Mouse (Mus musculus) heart, postnatal 0 days (tissue): ENCODE data around the gene Tbc1d16. TPM values are rescaled to one million over a fixed set of nuclear protein-coding genes. Genes with fewer than 3 reads are reported as not detected.

Source experiments
- ATAC-seq: fragments of 200-750 bp; cut with Nextera tagmentation; 2 replicates; pipeline ENCODE4 v1.8.0; 2017; ENCODE audit warnings: low read depth, moderate number of reproducible peaks, moderate library complexity; ENCODE audit not compliant: insufficient read depth
- DNase-seq: peaks from one replicate; pipeline ENCODE4 v3.0.0-alpha.2; 2016; ENCODE audit warnings: low spot score
- H3K27ac ChIP-seq: fragments of 300-500 bp; sonication (generic); 2 replicates; pipeline ENCODE4 v1.5.1; 2014; ENCODE audit warnings: low read depth, mild to moderate bottlenecking
- H3K27me3 ChIP-seq: fragments of 300-500 bp; sonication (generic); 2 replicates; pipeline ENCODE4 v1.6.1; 2014; ENCODE audit warnings: low read length, mixed read lengths; ENCODE audit not compliant: control insufficient read depth, insufficient read depth
- H3K36me3 ChIP-seq: fragments of 300-500 bp; sonication (generic); replicated peaks from 2 replicates; pipeline ENCODE4 v1.6.1; 2014; ENCODE audit warnings: low read length, mixed read lengths; ENCODE audit not compliant: control insufficient read depth, insufficient read depth
- H3K4me1 ChIP-seq: fragments of 300-500 bp; sonication (generic); 2 replicates; pipeline ENCODE4 v1.6.1; 2014; ENCODE audit warnings: antibody characterized with exemption; ENCODE audit not compliant: control insufficient read depth, insufficient read depth
- H3K4me2 ChIP-seq: fragments of 300-500 bp; sonication (generic); 2 replicates; pipeline ENCODE4 v1.6.1; 2014; ENCODE audit warnings: low read depth, mild to moderate bottlenecking, low read length, moderate library complexity
- H3K4me3 ChIP-seq: fragments of 300-500 bp; sonication (generic); 2 replicates; pipeline ENCODE4 v1.5.1; 2014; ENCODE audit warnings: low read depth, low read length
- H3K9ac ChIP-seq: fragments of 300-500 bp; sonication (generic); replicated peaks from 2 replicates; pipeline ENCODE4 v1.6.1; 2014; ENCODE audit warnings: low read depth, low read length, mixed read lengths
- H3K9me3 ChIP-seq: fragments of 300-500 bp; sonication (generic); replicated peaks from 2 replicates; pipeline ENCODE4 v1.6.1; 2016; ENCODE audit warnings: low read length; ENCODE audit not compliant: control insufficient read depth
- CTCF ChIP-seq: IDR thresholded peaks from 2 replicates; pipeline ENCODE4 v1.5.1; 2016; ENCODE audit warnings: antibody characterized with exemption, control low read depth, low read depth
- EP300 ChIP-seq: IDR thresholded peaks from 2 replicates; pipeline ENCODE4 v1.6.1; 2016; ENCODE audit warnings: antibody characterized with exemption, low read depth
- WGBS: fragments of 180-500 bp; shearing (Covaris S2); extraction: QIAGEN DNeasy Blood & Tissue Kit; methylation state at CpG from one replicate; pipeline ENCODE4 v1.1.7; 2014; 5-methylcytosine and 5-hydroxymethylcytosine counted together
- polyA plus RNA-seq: library from polyadenylated mRNA; unstranded; fragments of >200 nt; fragmentation: Nextera tagmentation; extraction: Ambion mirVana; gene quantifications from 2 replicates; pipeline ENCODE4 v1.2.1, GENCODE M21; 2015
- total RNA-seq: library from RNA; depleted of rRNA; stranded (reverse); fragments of >200 nt; gene quantifications from 2 replicates; pipeline ENCODE4 v1.2.3, GENCODE M21; 2014; ENCODE audit warnings: low replicate concordance

The Tbc1d16 gene
- total and polyA plus RNA-seq, 2 experiments from 2014 or later = 12.9 to 50.8 TPM

- WGBS = 51% methylated on average over 5 of the region's 5 CpGs
- Histone ChIP-seq H3K9me3 (no peaks in the 10 kb centered on the region), H3K27me3 (no peaks in the 10 kb centered on the region), H3K4me3 (no peak overlapping the region), H3K4me2 (no peak overlapping the region), H3K9ac (no peak overlapping the region), H3K4me1 (peaks cover 46% of the 10 kb centered on the region), H3K27ac (no peak overlapping the region), H3K36me3 (no peaks in the 10 kb centered on the region)
- ATAC-seq (no peak), DNase-seq (no peak)
- TF ChIP-seq EP300 (no peak), CTCF (no peak)
Observed at GRCm38 (mm10) chr11:119123522-119124319, 104.6 kb downstream of the Tbc1d16 start.

GRCm38 (mm10) chr11:119122396-119122795 lies 105.9 kb downstream of the Tbc1d16 start:
- TF ChIP-seq EP300 (no peak), CTCF (no peak)
- no peak overlapping the region for H3K4me2 ChIP-seq
- no peak overlapping the region for H3K9ac ChIP-seq
- no peaks in the 10 kb centered on the region for H3K36me3 ChIP-seq
- H3K27me3 ChIP-seq = no peaks in the 10 kb centered on the region
- 82% methylated on average over 5 of the region's 5 CpGs for WGBS
- H3K4me3 ChIP-seq = no peak overlapping the region
- no peak overlapping the region for H3K27ac ChIP-seq
- DNase-seq (no peak), ATAC-seq (no peak)
- peaks cover 33% of the 10 kb centered on the region for H3K4me1 ChIP-seq
- no peaks in the 10 kb centered on the region for H3K9me3 ChIP-seq

GRCm38 (mm10) chr11:119118905-119119304 lies 109.4 kb downstream of the Tbc1d16 start:
- no peak overlapping the region for H3K4me2 ChIP-seq
- no peaks in the 10 kb centered on the region for H3K27me3 ChIP-seq
- H3K4me3 ChIP-seq = no peak overlapping the region
- DNase-seq = no peak
- H3K9me3 ChIP-seq = no peaks in the 10 kb centered on the region
- 0 out of 2 replicates have a peak, but pooled peaks cover 3% of the 10 kb centered on the region for H3K4me1 ChIP-seq
- TF ChIP-seq CTCF (no peak), EP300 (no peak)
- H3K36me3 ChIP-seq = no peaks in the 10 kb centered on the region
- no peak for ATAC-seq
- 42% methylated on average over 7 of the region's 7 CpGs for WGBS
- no peak overlapping the region for H3K27ac ChIP-seq
- no peak overlapping the region for H3K9ac ChIP-seq

- Histone ChIP-seq H3K4me2 (no peak overlapping the region), H3K36me3 (no peaks in the 10 kb centered on the region), H3K4me3 (no peak overlapping the region), H3K9ac (no peak overlapping the region), H3K4me1 (no peaks in the 10 kb centered on the region), H3K27ac (no peak overlapping the region), H3K27me3 (no peaks in the 10 kb centered on the region), H3K9me3 (no peaks in the 10 kb centered on the region)
- 63% methylated on average over 7 of the region's 7 CpGs for WGBS
- TF ChIP-seq CTCF (no peak), EP300 (no peak)
- ATAC-seq = no peak
- no peak for DNase-seq
Observed at GRCm38 (mm10) chr11:119117945-119118344, 110.4 kb downstream of the Tbc1d16 start.

GRCm38 (mm10) chr11:119116992-119117391 lies 111.3 kb downstream of the Tbc1d16 start:
- Histone ChIP-seq H3K36me3 (no peaks in the 10 kb centered on the region), H3K27me3 (no peaks in the 10 kb centered on the region), H3K4me1 (no peaks in the 10 kb centered on the region), H3K9me3 (no peaks in the 10 kb centered on the region), H3K4me2 (no peak overlapping the region), H3K4me3 (no peak overlapping the region), H3K9ac (no peak overlapping the region), H3K27ac (no peak overlapping the region)
- DNase-seq = no peak
- ATAC-seq = no peak
- no peak for TF ChIP-seq CTCF
- no peak for TF ChIP-seq EP300
- 53% methylated on average over 4 of the region's 4 CpGs for WGBS

GRCm38 (mm10) chr11:119112721-119113120 lies 115.6 kb downstream of the Tbc1d16 start:
- Histone ChIP-seq H3K36me3 (no peaks in the 10 kb centered on the region), H3K9ac (no peak overlapping the region), H3K4me1 (no peaks in the 10 kb centered on the region), H3K4me3 (no peak overlapping the region), H3K4me2 (no peak overlapping the region), H3K9me3 (no peaks in the 10 kb centered on the region), H3K27ac (no peak overlapping the region), H3K27me3 (no peaks in the 10 kb centered on the region)
- TF ChIP-seq CTCF = no peak
- TF ChIP-seq EP300 = no peak
- no peak for DNase-seq
- ATAC-seq = no peak
